Mouse (Mus musculus) ES-CJ7 (cell line): Measurements from ENCODE around the gene Stk39.

Experiments
- DNase-seq: peaks from one replicate; pipeline ENCODE4 v3.0.0; 2011; ENCODE audit warnings: low read depth, low spot score

The Stk39 gene

GRCm38 (mm10) chr2:68289961-68290360, 182.1 kb downstream of the Stk39 start:
- no peak for DNase-seq

DNA sequence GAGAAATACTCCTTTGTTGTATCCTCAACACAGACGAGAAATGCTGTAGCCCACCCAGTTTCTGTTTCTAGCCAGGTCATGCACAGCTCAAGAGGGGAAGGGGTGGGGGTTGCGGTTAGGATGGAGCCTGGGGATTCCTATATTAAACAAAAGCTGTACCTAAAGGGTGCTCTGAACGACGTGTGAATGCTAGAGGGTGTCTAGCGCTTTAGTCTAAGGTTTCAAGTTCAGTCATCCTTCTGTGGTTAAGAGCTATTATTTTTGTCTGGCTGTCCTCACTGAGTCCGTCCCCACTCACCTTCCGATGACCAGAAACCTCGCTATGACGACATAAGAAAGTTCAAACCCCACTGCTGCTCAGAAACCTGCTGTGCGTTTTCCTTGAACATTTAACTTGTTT, 182.9 kb downstream of the Stk39 start:
- DNase-seq = no peak

GRCm38 (mm10) chr2:68288106-68288505, 184.0 kb downstream of the Stk39 start:
- no peak for DNase-seq

DNA sequence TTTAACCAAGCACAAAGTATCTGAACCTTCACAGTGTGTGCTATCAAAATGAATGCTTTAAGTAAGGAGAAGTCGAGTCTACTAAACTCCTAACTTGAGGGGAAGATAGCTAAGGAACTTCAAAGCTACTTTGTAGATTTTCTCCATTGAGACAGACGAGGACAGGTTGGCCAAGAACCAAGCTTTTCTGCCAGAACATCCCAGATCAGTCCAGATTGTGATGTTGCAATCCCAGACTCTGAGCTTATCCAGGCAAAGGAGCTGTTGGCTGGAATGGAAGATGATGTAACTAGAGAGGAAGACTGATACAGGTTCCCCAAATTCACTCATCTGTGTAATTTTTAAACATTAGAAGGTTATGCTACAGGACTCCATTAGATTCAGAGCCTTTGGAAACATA, 187.7 kb downstream of the Stk39 start:
- DNase-seq = no peak

DNA sequence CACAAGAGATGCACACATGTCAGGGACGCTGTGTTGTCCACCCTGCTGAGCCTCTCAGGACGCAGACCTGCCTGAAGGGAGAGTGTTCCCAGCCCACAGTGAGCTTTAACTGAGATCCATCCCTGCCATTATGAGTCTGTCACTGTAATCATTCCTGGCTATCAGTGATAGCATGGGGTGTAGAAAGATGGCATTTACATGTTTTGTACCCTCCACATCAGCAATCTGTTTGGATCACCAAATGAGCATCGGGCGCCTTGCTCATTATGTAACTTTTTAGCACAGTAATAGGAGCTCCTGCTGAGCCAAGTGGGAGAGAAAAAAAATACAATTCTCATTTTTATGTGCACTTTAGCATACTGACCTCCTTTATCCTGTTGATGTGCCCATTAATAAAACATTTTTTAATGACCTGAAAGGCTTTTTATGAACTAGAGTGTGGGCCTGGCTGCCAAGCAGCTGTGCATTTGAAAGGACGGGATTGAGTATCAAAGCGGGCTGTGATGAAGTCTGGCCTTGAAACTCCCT, 189.0 kb downstream of the Stk39 start:
- peak; percentile 19 for DNase-seq

DNA sequence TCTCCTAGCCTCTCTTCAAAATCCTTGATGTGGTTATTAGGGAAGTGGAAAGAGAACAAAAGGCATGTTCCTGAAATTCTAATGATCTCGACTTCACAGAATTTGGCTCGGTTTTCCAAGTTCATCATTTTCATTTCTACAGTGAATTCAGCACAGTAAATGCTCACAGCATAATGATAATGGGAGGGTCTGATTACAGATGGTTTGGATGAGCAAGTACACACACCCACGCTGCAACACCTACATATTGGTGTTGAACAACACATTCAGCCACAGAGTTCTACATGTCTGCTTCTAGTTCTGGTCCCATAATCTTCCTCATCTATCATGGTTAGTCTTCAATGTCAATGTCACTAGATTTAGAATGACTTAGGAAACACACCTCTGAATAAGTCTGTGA, 190.5 kb downstream of the Stk39 start:
- DNase-seq = no peak

GRCm38 (mm10) chr2:68271301-68271700, 200.8 kb downstream of the Stk39 start:
- no peak for DNase-seq

DNA sequence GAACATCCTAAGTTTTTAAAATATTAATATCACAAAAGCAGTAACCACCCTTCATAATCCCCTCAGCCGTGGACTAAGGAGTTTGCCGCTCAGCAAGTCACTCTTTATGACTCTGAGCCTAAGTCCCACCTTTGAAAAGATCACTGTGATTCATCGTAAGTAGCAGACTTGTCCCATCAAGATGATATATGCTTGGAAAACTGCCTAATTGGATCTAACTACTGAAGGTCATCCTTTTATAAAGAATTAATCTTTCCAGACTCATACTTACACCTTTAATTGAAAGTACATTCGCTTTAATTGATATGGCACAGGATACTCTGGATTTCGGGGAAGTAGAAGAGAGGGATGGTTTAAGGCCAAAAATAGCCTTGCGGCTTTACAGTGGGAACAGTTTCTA, 201.2 kb downstream of the Stk39 start:
- DNase-seq = no peak

DNA sequence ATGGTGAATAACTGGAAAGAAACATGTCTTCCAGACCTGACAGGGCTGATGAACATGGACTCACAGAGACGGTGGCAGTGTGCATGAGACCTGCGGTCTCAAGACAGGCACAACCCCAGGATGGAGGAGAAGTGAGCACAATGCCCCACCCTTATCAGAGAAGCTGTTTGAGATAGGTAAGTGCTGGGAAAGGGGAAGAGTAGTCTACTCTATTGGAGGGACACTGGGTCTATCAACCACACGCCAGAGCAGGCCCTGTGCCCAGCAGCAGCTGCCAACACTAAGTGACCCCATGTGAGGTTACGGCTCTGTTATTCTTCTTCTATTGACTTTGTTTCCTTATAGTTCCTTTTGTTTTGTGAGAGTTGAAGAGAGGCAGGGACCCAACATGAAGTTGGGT, 202.4 kb downstream of the Stk39 start:
- DNase-seq = no peak

DNA sequence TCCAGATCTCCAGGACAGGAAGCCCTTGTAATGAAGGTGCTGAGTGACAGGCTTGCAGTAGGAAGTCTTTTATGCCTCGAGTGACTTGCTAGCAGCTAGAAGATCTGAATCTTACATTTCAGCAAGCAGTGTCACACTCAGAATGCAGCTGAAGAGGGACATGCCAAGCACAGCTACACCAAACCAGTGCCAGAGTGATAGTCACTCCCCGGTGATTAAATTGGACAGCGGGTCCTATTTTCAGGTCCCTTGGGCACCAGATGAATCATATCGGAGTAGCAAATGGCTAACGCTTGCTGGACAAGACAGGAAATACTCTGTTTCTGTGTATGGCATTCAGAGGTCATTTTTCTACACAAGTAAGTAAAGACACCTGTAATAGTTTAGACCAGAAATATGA, 207.2 kb downstream of the Stk39 start:
- no peak for DNase-seq

- DNase-seq = no peak
Measured at GRCm38 (mm10) chr2:68260911-68261310, 211.2 kb downstream of the Stk39 start.

DNA sequence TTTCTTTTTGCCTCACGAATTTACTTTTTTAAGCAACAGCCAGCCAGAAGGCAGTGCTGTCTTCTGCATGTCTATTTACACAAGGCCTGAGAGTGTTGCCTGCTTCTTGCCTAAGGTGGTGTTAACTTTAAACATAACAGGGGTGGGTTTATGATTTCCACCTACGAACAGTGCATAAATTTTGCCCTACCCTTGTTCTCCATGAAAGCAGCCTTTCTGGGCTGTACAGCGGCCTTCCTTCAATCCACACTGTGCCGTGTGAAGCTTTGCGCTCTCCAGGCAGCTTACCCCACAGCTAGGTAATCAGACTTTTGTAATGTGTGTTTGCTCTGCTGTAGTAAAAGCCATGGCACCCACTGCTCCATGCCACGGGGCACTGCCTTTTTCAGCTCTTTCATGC, 214.5 kb downstream of the Stk39 start:
- DNase-seq = no peak

- DNase-seq = no peak
Measured at GRCm38 (mm10) chr2:68256472-68256871, 215.6 kb downstream of the Stk39 start.

- DNase-seq = no peak
Measured at GRCm38 (mm10) chr2:68254756-68255155, 217.3 kb downstream of the Stk39 start.

DNA sequence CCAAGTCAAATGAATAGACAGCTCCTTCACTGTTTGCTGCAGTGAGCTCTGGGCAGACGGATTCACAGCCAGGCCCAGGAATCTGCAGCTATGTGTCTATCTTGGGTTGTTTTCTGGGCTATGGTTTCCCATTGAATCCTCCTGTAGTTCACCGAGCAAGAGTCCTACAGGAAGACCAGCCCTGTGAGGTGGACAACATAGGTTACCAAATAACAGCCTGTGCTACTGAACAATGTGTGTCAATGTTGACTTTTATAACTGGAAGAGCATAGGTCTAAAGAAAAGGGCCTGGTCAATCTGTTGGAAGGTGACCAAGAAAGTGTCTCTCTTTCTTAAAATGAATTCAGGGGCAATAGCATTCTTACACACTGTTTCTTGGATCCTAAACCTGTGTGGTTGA, 218.8 kb downstream of the Stk39 start:
- no peak for DNase-seq

DNA sequence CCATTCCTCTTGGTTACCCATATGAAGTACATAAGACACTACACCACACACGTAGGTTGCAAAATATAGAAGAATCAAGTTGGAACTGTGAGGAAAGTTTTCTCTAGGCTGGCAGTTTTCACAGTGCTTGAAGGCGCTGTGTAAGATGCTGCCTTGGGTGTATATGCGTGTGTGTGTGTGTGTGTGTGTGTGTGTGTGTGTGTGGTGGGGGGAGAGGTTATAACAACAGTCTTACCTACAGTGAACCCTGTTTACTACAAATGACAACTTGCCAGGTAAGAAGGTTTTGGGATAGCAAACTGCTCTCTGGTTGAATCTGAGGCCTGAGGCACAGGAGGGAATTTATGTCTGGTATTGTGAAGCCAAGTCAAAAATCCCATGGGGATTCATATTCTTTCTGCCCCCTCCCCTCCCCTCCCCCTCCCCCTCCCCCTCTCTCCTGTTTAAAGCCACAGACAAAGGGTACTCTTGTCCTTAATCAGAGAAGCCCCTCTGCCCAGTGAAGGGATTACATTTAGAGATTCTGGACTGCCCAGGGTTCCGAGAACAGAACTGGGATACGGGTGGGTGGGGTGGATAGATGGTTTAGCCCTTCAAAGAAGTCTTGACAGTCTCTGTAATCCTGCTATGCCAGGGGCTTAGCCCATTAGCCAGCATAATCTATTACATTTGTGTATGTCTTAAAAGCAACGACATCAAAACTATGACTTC, 219.9 kb downstream of the Stk39 start:
- DNase-seq = no peak

DNA sequence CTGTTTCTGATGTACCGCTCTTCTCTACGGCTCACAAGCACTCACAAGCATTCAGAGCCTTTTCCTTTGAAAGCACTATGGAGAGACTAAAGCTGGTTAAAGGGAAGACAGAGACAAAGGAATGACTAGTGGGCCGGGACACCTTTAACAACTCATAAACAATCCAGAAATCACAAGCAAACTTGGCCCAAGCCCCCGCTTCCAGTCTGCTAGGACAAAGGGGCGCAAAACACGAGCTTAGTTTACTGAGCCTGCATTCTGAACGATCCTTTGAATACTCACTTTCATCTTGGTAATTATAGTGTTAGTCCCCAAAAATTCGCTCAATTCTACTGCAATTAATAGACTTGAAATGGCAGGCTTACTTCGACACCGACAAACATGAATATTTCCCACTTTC, 221.2 kb downstream of the Stk39 start:
- DNase-seq = no peak

DNA sequence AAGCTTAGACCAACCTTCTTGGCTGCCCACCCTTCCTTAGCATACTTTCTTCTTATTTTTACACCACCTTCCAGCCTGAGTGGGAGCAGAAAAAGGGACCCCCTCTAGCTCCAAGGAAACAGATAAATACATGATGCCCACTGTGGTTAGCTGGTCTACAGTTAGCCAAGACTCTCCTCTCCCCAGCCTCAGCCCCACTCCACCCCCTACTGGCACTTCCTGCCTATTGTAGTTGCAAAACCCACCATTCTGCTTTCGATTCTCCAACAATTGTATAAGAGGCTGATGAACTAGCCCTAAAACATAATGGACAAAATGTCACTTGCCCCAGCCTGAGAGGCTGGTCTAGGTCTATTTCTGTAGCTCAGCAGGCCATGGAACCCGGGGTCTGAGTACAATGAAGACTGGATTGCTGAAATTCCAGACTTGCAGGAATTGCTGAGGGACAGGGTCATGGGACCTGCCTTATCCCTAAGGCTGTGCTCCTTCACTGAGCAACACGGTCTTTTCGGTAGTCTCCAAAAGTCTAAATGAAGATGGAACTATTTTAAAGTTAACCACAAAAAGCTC, 222.1 kb downstream of the Stk39 start:
- peak; percentile 20 for DNase-seq

- no peak for DNase-seq
Measured at GRCm38 (mm10) chr2:68246284-68246683, 225.8 kb downstream of the Stk39 start.

- DNase-seq = peak; percentile 51
Measured at GRCm38 (mm10) chr2:68244556-68244955, 227.5 kb downstream of the Stk39 start.

DNA sequence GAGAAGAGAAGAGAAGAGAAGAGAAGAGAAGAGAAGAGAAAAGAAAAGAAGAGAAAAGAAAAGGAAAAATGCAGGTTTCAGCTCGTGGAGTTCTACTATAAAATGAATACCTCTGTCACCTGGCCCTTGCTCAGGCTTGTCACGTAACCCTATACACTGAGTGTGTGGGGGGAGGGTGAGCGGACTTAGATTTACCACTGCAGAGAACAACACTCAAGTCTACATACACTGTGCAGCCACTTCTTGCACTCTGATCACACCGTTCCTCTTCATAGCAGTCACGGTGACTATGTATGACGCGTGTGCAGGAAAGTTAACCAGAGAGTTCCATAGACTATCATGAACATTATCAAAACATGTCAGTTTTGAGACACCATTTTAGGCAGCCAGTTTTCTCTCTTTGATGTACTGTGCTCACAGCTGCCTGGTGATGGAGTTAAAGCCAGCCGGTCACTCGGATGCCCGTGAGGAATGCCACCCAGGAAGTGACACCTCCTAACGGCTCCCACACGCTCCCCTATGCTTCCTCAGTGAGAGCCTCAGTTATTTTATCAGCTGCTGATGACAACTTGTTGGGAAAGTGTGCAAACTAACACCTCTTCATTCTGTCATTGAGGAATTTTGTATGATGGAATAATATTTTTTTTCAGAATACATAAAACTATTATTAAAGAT, 228.1 kb downstream of the Stk39 start:
- DNase-seq = no peak

- DNase-seq = no peak
Measured at GRCm38 (mm10) chr2:68243273-68243672, 228.8 kb downstream of the Stk39 start.

- no peak for DNase-seq
Measured at GRCm38 (mm10) chr2:68242069-68242468, 230.0 kb downstream of the Stk39 start.
